Mouse (Mus musculus) ES-Bruce4 (cell line): ENCODE measurements at regions not wholly inside any gene's neighbourhood (a gene's known extent, or its start where the extent isn't known, plus 50 kb on each side); places are given as distances from the start of the nearest gene placed in this dataset.

ENCODE experiments used
- H3K27ac ChIP-seq: 2 replicates; pipeline ENCODE4 v1.5.1; 2012; ENCODE audit warnings: low read length, inconsistent platforms; ENCODE audit not compliant: insufficient read depth
- H3K27me3 ChIP-seq: 2 replicates; pipeline ENCODE4 v1.6.1; 2012; ENCODE audit warnings: mild to moderate bottlenecking, low read length, inconsistent platforms; ENCODE audit not compliant: control insufficient read depth, poor library complexity, insufficient read depth, severe bottlenecking
- H3K36me3 ChIP-seq: 2 replicates; pipeline ENCODE4 v1.6.1; 2012; ENCODE audit warnings: inconsistent platforms, mild to moderate bottlenecking, low read length, moderate library complexity; ENCODE audit not compliant: control insufficient read depth, poor library complexity, insufficient read depth, severe bottlenecking
- H3K4me1 ChIP-seq: one replicate; pipeline ENCODE4 v1.8.1; 2011; ENCODE audit warnings: low read length; ENCODE audit not compliant: control insufficient read depth, insufficient read depth
- H3K4me3 ChIP-seq: 2 replicates; pipeline ENCODE4 v1.5.1; 2011; ENCODE audit warnings: low read depth, mild to moderate bottlenecking, low read length
- H3K9ac ChIP-seq: 2 replicates; pipeline ENCODE4 v1.6.1; 2012; ENCODE audit warnings: low read depth, mild to moderate bottlenecking, inconsistent platforms; ENCODE audit not compliant: poor library complexity, severe bottlenecking
- H3K9me3 ChIP-seq: replicated peaks from 2 replicates; pipeline ENCODE4 v1.6.1; 2012; ENCODE audit warnings: mild to moderate bottlenecking, low read length, inconsistent platforms; ENCODE audit not compliant: control insufficient read depth, poor library complexity, insufficient read depth, severe bottlenecking
- CTCF ChIP-seq: IDR thresholded peaks from one replicate; pipeline ENCODE4 v1.8.1; 2011; ENCODE audit warnings: low read depth, low read length
- EP300 ChIP-seq: IDR thresholded peaks from 2 replicates; pipeline ENCODE4 v1.6.1; 2011; ENCODE audit warnings: low read depth, low read length; ENCODE audit not compliant: insufficient read depth
- POLR2A ChIP-seq: IDR thresholded peaks from one replicate; pipeline ENCODE4 v1.8.1; 2011; ENCODE audit warnings: low read length; ENCODE audit not compliant: insufficient read depth

DNA sequence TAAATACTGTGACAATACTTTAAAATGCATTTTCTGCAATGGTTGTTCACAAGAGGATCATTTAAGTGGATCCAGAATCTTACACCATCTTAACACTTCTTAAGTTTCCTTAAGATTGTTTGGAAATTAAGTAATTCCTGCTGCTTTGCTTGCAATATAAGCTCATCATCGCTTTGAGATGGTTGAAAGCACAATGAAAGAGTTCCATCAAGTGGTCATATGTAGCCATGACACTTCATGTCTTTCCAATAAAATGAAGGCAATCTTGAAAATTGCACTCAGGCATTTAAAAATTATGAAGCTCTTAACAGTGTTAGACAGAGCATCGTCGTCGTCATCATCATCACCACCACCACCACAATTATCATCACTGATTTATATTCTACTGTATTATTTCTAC lies 223.8 kb downstream of the Lipi start:
- Histone ChIP-seq H3K9ac (no peak overlapping the region), H3K4me1 (no peaks in the 10 kb centered on the region), H3K27me3 (no peaks in the 10 kb centered on the region), H3K36me3 (no peaks in the 10 kb centered on the region), H3K9me3 (no peaks in the 10 kb centered on the region), H3K4me3 (no peak overlapping the region), H3K27ac (no peak overlapping the region)
- TF ChIP-seq EP300 (no peak), CTCF (no peak), POLR2A (no peak)

DNA sequence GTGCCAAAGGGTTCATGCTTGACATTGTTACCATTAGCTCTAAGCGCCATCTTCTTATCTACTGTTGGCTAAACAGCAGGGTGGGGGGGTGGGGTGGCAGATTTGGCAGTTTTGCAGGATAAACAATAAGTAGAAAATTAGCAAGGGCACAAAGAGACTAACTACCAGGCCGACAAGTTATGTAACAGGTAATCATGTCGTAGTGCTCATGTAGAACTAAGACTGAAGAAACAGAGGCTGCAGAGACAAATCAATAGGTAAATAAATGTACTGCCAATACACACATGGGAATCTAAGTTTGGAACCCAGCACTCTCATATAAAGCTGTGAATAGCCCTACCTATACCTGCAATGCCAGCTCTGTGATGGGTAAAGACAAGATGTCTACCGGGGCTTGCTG lies 225.1 kb downstream of the Lipi start:
- Histone ChIP-seq H3K4me3 (no peak overlapping the region), H3K27ac (no peak overlapping the region), H3K27me3 (no peaks in the 10 kb centered on the region), H3K4me1 (no peaks in the 10 kb centered on the region), H3K9ac (no peak overlapping the region), H3K9me3 (no peaks in the 10 kb centered on the region), H3K36me3 (no peaks in the 10 kb centered on the region)
- TF ChIP-seq CTCF (no peak), EP300 (no peak), POLR2A (no peak)

DNA sequence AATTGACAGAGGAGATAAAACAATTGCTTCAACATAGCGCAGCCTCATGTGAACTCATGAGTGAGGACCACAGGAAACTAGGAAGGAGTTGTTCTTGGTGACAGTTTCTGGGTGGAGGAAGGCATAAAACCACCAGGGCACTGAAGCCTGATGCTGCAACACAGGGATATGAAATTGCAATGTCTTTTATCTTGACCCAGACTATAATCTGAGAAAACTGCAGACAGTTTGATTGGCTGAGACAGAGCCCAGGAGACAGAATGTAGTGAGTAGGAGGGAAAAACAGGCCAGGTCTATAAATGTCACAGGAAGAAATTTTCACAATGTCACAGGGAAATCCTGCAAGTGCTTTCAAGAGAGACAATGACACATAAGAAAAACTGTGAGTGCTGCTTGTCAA lies 232.5 kb downstream of the Lipi start:
- H3K27me3 ChIP-seq, result no peaks in the 10 kb centered on the region
- TF ChIP-seq POLR2A, result no peak
- no peak for TF ChIP-seq EP300
- TF ChIP-seq CTCF, result no peak
- no peak overlapping the region for H3K4me3 ChIP-seq
- H3K27ac ChIP-seq, result no peak overlapping the region
- H3K36me3 ChIP-seq, result no peaks in the 10 kb centered on the region
- no peaks in the 10 kb centered on the region for H3K9me3 ChIP-seq
- H3K4me1 ChIP-seq, result no peaks in the 10 kb centered on the region
- H3K9ac ChIP-seq, result no peak overlapping the region

DNA sequence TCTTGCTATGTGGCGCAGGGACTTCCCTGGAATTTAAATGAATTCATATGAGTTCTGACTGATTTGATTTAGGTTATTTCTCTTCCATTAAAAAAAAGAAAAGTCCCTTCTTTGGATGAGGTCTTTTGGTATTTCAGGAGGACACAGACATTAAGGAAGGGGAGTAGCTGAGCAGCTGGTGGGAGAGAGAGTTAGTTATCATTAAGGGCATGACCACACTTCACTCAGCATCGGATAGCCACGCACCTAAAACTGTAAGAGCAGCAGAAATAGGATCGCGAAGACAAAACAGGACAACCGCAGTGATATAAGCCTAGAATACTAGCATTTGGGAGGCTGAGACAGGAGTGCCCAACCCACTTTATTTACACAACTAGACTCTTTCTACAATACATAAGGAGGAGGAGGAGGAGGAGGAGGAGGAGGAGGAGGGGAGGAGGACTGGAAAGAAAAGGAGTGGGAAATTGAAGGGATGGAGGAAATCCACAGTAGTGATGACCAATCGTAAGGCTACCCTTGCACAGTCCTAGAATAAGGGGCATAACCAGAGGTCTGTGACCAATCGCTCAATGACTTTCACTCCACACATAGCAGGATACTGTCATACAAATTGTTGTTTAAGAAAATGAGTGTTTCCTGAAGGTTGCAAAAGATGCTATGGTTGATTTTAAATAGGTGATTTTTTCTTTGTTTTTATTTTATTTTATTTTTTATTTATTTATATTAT lies 241.5 kb downstream of the Lipi start:
- TF ChIP-seq CTCF (no peak), EP300 (no peak), POLR2A (no peak)
- no peaks in the 10 kb centered on the region for H3K36me3 ChIP-seq
- H3K9me3 ChIP-seq, result no peaks in the 10 kb centered on the region
- no peak overlapping the region for H3K4me3 ChIP-seq
- H3K27me3 ChIP-seq, result no peaks in the 10 kb centered on the region
- H3K4me1 ChIP-seq, result no peaks in the 10 kb centered on the region
- H3K27ac ChIP-seq, result no peak overlapping the region
- no peak overlapping the region for H3K9ac ChIP-seq

DNA sequence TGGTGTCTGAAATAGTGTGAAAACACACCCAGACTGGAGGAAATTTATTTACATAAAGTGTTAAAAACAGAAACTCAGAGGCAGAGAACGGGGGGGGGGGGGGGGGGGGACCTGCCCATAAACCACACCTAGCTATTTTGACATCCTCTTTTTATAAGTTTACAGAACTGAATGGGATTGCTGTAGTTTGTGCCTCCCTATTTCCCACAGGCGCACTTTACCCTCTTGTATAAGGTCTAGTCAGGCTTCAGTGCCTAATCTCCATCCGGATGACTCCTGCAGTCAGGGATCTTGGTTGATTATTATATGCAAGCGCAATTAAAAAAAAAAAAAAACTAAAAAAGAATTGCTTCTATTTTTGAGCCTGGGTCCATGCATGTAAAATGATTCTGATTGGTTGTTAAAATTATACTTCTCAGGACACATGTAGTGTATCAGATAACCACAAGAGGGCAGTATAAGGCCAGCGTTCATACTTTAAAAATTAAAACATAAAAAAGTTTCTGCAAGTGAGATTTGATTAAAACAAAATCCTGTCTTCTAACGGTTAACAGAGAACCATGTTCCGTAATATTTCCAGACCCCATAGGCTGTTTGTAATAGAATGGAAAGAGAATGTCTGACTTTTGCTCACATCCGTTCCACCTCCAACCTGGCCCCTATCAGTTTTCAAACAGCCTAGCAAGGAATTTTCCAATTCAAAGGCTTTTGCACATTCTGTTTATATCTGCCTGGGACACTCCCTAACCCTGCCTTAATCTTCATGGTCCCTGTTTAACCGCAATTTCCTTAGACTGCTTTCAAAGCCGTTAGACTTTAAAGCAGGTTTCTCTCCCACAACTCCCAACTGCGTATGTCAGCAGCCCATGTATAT lies 242.6 kb downstream of the Lipi start:
- H3K9ac ChIP-seq, result no peak overlapping the region
- H3K27ac ChIP-seq, result no peak overlapping the region
- no peak for TF ChIP-seq EP300
- TF ChIP-seq CTCF, result no peak
- TF ChIP-seq POLR2A, result no peak
- H3K36me3 ChIP-seq, result no peaks in the 10 kb centered on the region
- H3K27me3 ChIP-seq, result no peaks in the 10 kb centered on the region
- no peaks in the 10 kb centered on the region for H3K9me3 ChIP-seq
- no peaks in the 10 kb centered on the region for H3K4me1 ChIP-seq
- H3K4me3 ChIP-seq, result no peak overlapping the region

DNA sequence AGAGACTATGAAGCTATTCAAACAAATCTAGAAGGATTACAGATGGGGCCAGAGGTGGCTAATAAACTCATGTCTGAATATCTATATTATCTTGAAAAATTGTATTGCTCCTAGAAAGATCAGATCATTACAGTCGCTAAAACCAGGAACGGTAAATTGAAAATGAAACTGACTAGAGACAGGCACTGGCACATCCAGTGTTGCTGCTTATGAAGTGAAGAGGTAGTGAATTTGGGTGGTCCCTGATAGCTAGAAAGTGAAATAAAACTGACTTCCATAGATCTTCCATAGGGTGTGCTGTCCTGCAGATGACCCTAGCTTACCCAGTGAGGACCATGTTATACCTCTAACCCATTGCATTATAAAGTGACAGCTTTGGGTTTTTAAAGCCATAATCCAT lies 251.6 kb downstream of the Lipi start:
- H3K4me1 ChIP-seq, result peaks cover 2% of the 10 kb centered on the region
- H3K27me3 ChIP-seq, result no peaks in the 10 kb centered on the region
- no peak for TF ChIP-seq CTCF
- no peak for TF ChIP-seq EP300
- no peak for TF ChIP-seq POLR2A
- H3K9ac ChIP-seq, result no peak overlapping the region
- H3K27ac ChIP-seq, result no peak overlapping the region
- H3K36me3 ChIP-seq, result no peaks in the 10 kb centered on the region
- no peaks in the 10 kb centered on the region for H3K9me3 ChIP-seq
- no peak overlapping the region for H3K4me3 ChIP-seq
